Mouse (Mus musculus) heart, postnatal 10 days (tissue): ENCODE results near the gene Map2k5. TPM values are rescaled to one million over a fixed set of nuclear protein-coding genes. Genes with fewer than 3 reads are reported as not detected.
A peak's percentile ranks its signal among the peaks of the same experiment; 100 is the strongest.

Experiments used
- DNase-seq, 2 experiments: peaks; one replicate each; pipeline ENCODE4 v3.0.0; 2021
- intact Hi-C: fragments of 180-260 bp; cut with DNase I; formaldehyde crosslinking; loops from one replicate; pipeline ENCODE4 v1.15.1; 2025
- total RNA-seq, 2 experiments: library from RNA; stranded (reverse); gene quantifications; 2 replicates each; pipeline ENCODE4 v1.2.3; 2021

Map2k5 gene
- total RNA-seq, 2 experiments from 2014 or later = 24.4 to 25.1 TPM

DNA sequence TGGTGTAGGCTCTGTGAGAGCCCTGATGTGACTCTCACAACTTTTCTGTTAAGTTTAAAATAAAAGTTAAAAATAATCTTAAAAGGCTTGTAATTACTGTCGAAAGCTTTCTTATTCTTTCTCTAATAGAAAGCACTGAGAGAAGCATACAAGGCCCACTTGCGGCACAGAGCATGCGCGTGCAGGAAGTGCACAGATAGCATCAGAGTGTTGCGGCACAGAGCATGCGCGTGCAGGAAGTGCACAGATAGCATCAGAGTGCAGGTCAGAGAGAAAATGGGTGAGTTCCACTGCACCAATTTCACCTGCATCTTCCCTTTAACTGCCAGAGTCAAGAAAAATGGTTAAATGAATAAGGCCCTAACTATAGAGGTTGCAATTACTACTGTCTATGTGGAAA is 95.7 kb downstream of the Map2k5 start:
- DNase-seq = no peak
- intact Hi-C loops = no loop called here

DNA sequence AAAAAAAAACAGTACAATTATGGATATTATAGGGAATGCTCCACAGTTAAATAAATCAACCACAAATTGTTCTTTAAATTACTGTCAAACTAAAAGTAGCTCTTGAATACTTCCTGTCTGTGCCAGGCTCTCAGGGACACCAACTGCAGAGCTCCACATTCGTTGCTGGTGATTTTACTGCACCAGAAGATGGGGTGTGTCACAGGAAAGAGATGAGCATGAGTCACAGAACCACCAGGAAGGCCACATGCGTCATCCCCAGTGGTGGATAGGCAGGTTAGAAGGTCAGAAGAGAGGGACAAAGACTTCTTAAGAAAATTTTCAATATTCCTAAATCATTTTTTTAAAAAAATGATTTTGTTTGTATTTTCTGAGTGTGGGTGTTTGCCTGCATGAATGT is 96.6 kb downstream of the Map2k5 start:
- intact Hi-C loops = no loop called here

DNA sequence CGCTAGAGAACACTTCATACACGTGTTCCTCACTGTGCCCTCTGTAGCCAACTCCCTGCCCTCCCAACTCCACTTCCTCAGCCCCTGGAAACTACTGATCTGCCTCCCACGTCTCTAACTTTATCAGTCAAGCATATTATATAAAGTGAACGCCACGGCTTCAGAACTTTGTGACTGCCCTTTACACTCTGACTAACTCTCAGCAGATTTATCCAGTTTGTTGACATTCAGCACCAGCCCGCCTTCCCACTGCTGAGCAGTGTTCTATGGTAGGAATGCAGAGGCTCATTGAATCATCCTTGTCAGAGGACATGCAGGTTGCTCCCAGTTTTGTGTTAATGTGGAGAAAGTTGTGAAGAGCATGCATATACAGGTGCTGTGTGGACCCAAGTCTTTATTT is 103.9 kb downstream of the Map2k5 start:
- intact Hi-C loops = no loop called here
- DNase-seq = no peak

More for the DNA sequence above, 96.6 kb downstream of the Map2k5 start:
- DNase-seq = no peak

DNA sequence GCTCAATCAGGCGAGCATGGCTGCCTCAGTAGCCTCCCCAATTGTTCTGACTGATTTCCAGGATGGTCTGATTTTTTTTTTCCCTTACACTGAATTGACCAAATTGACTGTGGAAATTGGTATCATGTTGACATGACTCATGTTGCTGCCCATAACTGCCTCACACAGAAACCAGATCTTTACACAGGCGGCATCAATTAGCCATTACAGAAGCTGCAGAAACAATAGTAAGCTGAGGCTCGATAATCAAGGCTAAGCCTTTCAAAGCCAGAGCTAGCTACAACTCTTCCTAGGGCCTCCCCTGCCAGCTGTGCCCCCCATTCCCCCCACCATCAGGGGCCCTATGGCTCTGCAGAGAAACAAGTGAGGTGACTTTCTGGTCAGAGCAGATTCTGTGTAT is 107.9 kb downstream of the Map2k5 start:
- intact Hi-C loops = no loop called here
- DNase-seq = no peak

DNA sequence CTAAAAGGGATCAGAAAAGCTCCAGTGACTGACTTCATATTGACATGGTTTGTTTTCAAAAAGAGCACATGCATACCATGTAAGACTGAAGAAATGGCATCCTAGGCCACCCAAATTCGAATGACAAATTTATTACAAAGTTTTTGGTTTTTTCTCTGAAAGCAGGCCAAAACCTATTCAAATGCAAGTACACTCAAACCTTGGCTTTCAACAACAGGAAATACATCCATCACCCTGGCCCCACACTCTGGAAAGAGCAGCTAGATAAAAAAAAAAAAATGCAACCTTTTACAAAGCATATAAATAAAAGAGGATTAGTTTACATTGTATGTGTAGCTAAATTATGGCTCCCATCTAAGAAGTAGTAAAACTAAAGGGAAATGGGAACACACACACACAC is 114.5 kb downstream of the Map2k5 start:
- intact Hi-C loops = no loop called here
- no peak for DNase-seq

DNA sequence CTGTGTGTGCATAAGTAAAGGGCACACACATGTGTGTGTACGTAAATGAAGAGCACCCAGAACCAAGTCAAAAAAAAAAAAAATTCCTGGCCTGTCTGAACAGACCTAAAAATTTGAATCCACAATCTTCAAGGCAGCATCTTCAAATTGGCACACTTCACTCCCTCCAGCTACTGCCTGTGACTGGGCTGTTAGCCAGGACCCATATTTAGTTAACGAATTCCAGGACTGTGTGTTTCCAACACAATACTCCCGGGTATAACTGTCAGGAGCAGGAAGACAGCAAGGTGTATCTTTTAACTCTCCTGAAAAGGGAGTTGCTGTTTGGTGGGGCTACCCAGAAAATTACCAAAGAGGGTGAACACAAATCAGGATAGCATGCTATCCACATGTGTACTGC is 118.9 kb downstream of the Map2k5 start:
- intact Hi-C loops = no loop called here
- peak; percentile 50 to 55 for DNase-seq

DNA sequence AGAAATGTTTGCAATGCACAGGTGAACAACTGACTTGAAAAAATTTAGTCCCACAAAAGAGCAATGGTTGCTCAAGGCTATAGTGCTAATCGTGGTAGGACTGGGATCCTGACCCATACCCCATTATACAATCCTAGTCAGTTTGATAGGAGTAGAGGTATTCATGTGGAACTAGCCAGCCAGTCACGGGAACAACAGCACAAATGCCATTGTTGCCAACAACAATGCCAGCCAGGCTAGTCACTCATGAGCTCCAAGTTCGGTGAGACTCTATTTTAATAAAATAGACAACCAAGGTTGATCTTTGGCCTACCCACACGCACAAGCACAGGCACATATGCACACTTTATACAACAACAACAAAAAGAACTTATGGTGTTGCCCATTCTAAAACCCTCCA is 120.0 kb downstream of the Map2k5 start:
- intact Hi-C loops = no loop called here
- DNase-seq = peak in 1 of 2 experiments; percentile 17

DNA sequence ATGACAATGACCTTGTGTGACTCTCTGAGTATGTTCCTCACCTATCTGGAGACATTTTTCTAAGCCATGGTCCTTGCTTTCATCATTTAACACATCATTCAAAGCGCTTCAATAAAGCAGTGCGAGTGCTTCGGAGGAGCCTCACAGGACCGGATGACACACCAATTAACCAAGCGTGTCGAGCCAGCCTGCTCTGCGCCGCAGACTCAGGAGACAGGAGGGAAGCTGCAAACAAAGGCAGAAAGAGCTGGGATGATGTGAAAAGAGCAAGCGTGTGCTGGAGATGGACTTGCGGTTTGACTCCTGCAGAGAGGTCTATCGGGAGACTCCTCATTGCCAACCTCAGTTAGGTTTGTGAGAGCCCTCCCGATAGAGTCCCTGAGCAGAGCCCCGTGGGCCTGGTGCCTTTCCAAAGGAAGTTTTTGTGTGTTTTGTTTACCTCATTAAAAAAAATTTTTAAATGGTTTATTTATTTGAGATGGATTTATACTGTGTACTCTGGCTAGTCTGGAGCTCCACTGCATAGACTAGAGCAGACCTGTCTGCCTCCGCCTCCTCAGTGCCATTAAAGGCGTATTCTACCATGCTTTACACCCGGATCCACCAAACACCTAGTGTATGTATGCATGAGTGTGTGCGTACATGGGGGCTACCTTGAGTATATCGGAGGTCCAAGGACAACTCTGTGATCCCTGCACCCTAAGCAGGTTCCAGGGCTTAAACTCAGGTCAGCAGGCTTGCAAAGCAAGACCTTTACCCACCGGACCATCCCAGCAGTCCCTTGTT is 126.7 kb downstream of the Map2k5 start:
- DNase-seq = no peak
- intact Hi-C loops = no loop called here

DNA sequence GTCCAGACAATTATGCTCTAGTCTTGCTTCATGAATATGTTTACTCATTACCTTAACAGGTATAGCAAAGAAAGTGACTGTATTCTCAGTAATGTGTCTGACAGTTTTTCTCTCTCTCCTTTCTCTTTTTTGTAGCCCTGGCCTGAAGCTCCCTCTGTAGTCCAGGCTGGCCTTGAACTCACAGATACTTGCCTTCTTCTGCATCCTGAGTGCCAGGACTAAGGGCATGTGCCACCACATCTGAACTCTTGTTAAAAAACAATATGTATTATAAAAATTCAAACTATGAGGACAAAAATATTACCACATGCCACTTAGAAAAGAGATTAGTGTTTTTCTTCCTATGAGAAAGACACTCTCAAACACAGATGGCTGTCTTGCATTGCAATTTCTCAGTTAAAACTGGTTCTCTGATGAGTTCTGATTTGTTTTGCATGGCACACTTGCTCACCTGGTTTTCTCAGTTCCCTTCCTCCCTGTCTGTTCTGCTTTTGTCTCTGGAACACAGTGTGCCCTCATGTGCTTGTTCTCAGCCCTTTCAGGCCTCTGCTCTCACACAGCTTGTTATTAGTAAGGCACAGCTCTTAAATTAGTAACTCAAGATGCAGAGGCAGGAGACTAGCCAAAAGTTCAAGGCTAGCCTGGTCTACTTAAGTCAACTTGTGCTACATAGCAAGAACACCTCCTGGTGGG is 129.5 kb downstream of the Map2k5 start:
- no peak for DNase-seq
- intact Hi-C loops = no loop called here

DNA sequence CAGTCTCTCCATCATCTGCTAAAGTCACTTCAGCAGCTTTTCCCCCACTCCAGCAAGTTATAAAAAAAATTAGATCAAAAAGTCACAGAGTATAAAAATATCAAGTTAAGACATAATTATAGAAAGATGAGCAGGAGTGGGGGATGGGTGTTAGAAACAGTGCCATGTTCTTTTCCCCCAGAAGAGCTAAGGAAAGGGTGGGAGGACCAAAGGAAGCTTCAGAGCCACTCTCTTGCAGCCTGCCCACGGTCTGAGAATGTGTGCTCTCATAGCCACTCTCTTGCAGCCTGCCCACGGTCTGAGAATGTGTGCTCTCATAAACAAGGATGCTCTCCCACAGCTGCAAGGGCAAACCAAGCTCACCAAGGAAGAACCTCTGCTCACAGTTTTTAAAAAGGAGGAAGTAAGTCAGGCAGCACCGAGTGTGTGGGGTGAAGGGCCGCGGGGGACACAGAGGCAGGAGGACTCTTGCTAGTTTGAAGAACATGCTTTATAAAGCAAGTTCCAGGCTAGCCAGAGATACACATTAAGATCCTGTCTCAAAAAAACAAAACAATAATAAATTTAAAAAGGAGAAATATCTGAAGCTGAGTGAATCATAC is 131.0 kb downstream of the Map2k5 start:
- no peak for DNase-seq

DNA sequence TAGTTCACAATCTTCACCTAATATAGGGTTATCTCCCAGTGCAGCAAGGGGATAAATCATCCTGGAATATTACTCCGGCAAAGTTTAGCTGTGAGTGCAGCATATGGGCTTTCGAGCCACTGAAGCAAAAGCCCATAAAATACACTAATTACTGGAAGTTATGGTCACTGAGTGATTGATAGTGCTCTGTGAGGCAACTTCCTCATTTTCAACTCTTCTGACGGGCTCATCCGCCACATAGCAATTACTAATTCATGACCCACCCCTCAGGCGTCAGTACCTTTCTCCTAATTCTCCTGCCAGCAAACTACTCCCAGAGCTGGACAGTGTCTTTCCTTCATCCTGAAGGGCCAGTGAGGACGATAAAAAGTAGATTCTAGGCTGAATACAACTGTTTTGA is 135.7 kb downstream of the Map2k5 start:
- intact Hi-C loops = no loop called here
- DNase-seq = no peak

More for the DNA sequence above, 131.0 kb downstream of the Map2k5 start:
- intact Hi-C loops = no loop called here

DNA sequence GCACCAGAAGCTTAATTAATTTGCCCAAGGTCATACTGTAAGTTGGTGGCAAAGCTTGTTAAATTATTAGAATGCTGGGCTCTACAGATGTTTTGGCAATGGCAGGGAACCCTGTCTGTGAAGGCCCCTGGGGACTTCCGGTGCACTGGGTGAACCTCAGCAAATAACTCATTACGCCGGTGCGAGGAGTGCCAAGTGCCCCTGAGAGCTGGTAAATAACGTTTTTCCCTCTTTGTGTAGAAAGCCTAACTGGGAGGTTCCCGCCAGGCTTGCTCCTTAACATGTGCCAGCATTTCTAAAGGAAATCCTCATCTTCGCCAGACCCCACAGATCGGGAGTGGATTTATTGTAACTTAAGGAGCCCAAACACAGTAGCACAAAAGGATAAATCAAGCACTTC is 136.5 kb downstream of the Map2k5 start:
- no peak for DNase-seq
- intact Hi-C loops = no loop called here

DNA sequence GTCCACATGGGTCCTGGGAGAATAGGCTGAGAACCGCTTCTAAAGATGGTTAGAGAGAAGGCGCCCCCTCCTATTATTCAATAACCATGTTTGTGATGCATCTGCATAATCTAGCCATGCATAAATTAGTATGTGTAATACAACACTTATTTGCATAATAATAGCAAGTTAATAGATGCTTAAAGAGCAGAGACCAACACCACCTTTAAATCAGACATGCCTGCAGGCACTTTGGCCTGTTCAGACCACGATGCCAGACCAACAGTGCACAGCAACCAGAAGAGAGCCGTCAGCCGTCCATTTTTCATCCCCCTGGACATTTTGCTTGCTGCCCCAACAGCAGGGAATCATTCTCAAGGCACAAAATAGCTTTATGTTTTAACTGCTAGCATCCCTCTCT is 143.3 kb downstream of the Map2k5 start:
- DNase-seq = no peak
- intact Hi-C loops = no loop called here

DNA sequence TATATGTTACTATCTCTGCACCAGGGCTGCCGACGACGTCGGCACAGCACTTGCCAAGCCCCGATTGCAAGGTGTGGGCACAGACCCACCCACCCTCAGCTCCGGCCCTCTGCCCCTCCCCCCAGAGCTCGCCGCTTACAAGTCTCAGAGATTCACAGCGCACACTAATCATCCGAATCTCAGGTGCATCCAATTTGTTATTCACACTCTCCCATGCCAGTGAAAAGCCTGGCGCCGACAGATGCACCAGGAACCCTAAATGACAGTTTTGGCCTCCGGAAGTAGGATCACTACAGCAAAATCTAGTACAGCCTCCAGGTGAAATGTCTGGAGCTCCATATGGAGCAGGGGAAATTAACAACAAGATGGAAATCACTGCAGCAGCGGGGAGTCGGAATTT is 147.4 kb downstream of the Map2k5 start:
- intact Hi-C loops = no loop called here
- no peak for DNase-seq

DNA sequence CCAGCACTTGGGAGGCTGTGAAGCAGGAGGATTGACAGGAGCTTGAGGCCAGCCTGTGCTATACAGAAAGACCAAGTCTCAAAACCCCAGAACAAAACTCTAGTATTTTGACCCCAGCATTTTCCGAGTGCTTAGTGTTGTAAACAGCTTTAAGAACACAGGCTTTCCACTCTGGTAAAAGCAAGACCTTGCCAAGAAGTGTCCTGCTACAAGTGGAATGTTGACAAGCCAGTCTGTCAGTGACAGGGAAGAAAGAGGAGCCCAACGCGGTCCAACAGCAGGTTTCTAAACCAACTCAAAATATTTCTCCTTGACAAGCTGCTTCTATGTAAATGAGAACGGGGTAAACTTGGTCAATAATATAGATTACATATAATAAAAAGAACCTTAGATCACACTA is 148.6 kb downstream of the Map2k5 start:
- intact Hi-C loops = no loop called here
- peak; percentile 34 to 44 for DNase-seq

DNA sequence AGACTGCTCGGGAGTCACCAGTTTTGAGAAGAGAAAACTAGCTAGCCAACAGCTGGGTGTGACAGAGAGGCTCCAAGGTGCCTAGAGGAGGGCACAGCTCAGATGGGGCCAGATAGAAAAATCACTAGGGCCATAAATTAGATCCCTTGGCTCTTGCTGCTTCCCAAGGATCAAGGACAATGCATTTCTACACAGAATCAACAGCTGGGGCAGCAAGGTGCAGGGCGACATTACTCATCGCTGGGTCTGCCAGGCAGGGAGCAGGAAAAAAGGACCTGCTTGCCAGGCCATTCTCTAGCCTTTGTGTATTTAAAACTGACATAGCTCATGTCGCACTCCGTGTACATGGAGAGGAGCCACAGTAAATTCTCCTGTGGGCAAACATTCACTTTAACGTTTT is 155.5 kb downstream of the Map2k5 start:
- intact Hi-C loops = no loop called here
- no peak for DNase-seq

DNA sequence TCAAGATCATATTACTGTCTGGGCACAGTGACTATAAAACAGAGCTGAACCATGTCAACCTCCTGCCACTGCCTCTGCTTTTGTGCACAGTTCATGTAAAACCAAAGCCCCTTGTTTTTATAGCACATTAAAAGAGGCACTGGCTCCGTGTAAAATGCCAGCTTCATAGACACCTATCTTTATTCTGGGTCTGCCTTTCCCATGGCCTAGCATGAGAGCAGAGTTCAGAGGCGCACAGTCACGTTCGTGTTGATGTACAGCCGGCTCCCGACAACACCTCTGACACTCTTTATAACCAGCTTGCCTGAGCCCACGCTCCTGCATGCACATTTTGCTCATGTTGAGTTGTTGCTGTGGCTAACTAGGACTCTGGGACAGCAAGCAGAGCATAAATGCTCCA is 157.9 kb downstream of the Map2k5 start:
- no peak for DNase-seq
- intact Hi-C loops = no loop called here

DNA sequence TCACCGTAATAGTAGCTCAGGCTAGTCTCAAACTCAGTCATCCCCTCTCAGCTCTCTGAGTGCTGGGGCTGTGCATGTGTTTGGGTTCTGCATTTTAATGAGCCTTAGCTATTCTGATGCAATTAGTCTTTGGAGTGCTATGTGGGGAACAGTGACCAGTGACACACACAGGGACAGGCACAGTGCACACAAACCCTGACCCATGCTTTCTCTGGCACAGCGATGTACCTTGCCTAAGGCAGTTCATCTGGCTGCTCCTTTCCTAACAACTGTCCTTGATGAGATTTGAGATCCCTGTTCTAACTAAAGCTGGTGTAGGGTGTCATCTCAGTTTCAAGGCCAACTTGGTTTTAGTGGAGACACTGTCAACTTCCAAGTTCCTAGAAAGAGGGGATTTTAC is 162.7 kb downstream of the Map2k5 start:
- intact Hi-C loops = no loop called here
- no peak for DNase-seq

DNA sequence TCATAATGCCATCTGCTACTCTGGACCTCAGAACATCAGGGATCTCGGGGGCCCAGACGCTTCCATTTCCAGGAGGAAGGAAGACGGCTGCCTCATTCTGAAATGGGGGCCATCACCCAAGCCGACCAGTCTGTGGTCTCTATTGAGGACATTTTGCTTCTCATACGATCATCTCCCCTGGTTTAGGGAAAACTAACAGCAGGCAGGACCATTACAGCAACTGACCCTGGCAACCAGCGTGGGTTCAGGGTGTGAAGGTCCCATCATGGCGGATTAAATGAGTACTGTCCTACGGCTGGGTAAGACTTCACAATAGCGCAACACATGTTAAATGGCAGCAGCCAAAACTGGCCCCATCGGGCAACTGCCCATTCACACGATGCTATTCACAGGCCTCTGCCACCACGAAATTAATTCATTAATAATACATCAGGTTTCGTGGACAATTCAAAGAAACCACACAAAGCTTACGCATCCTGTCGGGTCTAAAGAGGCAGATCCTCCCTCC is 170.9 kb downstream of the Map2k5 start:
- intact Hi-C loops = no loop called here
- no peak for DNase-seq

DNA sequence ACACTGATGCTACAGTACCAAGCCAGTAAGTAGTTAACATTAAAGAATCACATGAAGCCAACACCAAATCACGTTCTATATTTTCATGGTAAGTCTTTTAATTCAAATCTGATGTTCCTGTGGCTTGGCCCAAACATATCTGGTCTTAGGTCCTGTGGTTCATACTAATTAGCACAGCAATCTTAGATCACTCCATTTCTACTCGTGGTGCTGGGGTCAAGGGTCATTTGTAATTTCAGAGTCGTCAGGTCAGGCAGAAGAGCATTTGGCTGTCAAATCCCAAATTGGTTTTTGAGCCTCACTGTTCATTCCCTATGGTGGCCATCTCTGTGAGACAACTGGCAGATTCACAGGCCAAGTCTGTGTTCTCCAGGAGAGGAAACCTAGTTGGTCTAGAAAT is 174.2 kb downstream of the Map2k5 start:
- no peak for DNase-seq
- intact Hi-C loops = no loop called here

DNA sequence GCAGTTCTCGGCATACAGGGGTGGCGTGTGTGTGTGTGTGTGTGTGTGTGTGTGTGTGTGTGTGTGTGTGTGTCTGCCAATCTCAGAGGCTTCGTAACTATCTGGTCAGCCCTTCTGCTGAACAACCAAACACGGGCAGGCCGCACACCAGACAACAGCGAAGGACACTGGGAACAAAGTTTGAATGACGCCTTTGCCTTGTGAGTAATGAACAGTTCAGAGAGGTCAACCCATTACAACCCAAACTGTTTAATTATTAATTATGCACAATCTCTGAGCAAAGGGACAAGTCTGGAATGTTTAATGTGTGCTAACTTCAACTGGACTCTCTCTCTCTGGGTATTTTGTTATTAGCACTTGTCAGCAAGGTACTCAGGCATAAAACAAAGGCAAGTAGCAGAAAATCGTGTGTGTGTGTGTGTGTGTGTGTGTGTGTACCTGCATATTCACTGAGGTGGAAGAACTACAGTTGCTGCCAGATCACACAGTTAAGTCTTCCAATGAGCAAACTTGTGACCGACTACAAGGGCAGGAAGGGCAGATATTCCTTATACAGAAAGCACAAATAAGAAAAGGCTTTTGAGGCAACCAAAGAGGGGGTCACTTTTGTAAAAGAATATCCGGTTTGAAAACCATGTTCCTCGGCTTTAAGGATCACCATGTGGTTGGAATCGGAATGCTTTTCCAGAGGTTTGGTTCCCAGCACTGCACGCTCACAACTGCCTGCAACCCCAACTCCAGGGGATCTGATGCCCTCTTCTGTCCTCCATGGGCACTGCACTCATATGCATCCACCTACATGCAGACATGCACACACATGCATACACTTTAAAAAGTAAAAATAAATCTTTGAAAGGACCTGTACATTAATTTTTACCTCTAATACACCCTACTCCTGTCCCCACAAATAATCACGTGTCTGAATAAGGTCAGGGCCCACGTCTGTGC is 176.1 kb downstream of the Map2k5 start:
- intact Hi-C loops = no loop called here
- no peak for DNase-seq
